ENCODE assay signal across 9 mouse cellular contexts in the genomic region with DNA sequence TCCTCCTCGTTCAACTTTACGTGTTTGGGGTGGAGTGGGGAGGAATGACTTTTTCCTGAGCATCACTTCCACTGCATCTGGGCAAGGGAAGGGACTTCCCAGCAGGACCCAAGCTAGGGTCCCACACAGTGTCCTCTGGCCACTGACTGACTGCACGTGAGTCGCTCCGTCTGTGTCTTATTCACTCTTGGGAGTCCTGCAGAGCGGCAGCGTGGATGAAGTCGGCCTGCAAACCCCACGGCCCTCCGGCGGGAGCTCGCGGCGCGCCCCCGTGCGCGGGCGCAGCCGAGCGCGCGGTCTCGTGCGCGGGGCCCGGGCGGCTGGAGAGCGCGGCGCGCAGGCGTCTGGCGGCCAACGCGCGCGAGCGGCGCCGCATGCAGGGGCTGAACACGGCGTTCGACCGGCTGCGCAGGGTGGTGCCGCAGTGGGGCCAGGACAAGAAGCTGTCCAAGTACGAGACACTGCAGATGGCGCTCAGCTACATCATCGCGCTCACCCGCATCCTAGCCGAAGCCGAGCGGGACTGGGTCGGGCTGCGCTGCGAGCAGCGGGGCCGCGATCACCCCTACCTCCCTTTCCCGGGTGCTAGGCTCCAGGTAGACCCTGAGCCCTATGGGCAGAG. TPM values are rescaled to one million over a fixed set of nuclear protein-coding genes. Genes with fewer than 3 reads are reported as not detected.
A peak's percentile ranks its signal among the peaks of the same experiment; 100 is the strongest.
DNase-seq lines count a peak whose midpoint lies in the region; ATAC-seq lines count a peak whose summit lies in the region.
"Had no signal": no experiment of that assay in that cellular context is flagged by ENCODE, and none has a peak within 500 bp of the region (broad histone marks: within the 10 kb centered on the region; RNA-seq: fewer than 3 reads in every experiment).

No protein-coding gene starts in this region.

- H3K9me3 ChIP-seq in erythroblast, embryonic 14.5 days (ENCODE audit: control insufficient read depth, low read length): no peaks in the 10 kb centered on the region; the same call in 1 of the 2 replicates
- H3K9me3 ChIP-seq in forebrain, embryonic 15.5 days: no peaks in the 10 kb centered on the region
- no peaks in the 10 kb centered on the region for H3K9me3 ChIP-seq in hindbrain, embryonic 13.5 days
- H3K9me3 ChIP-seq in midbrain, embryonic 13.5 days: no peaks in the 10 kb centered on the region
- H3K9me3 ChIP-seq in stomach, embryonic 15.5 days: no peaks in the 10 kb centered on the region

- H3K27ac ChIP-seq in forebrain, embryonic 15.5 days (replicated peaks): no peak overlapping the region
- H3K27ac ChIP-seq in hindbrain, embryonic 13.5 days: peak overlapping the region; percentile 71
- peak overlapping the region; percentile 62 for H3K27ac ChIP-seq in midbrain, embryonic 13.5 days
- no peak overlapping the region for H3K27ac ChIP-seq in stomach, embryonic 15.5 days

- no peaks in the 10 kb centered on the region for H3K36me3 ChIP-seq in erythroblast, embryonic 14.5 days (ENCODE audit: control insufficient read depth)
- H3K36me3 ChIP-seq in forebrain, embryonic 15.5 days: no peaks in the 10 kb centered on the region
- H3K36me3 ChIP-seq in hindbrain, embryonic 13.5 days: no peaks in the 10 kb centered on the region
- no peaks in the 10 kb centered on the region for H3K36me3 ChIP-seq in midbrain, embryonic 13.5 days
- no peaks in the 10 kb centered on the region for H3K36me3 ChIP-seq in stomach, embryonic 15.5 days

- H3K27me3 ChIP-seq in erythroblast, embryonic 14.5 days (ENCODE audit: control insufficient read depth): peaks cover 45% of the 10 kb centered on the region
- H3K27me3 ChIP-seq in forebrain, embryonic 15.5 days: no peaks in the 10 kb centered on the region
- peaks cover 34% of the 10 kb centered on the region for H3K27me3 ChIP-seq in hindbrain, embryonic 13.5 days
- H3K27me3 ChIP-seq in midbrain, embryonic 13.5 days: peaks cover 25% of the 10 kb centered on the region; the same call in 1 of the 2 replicates
- H3K27me3 ChIP-seq in stomach, embryonic 15.5 days (replicated peaks): peaks cover 19% of the 10 kb centered on the region; the same call in 1 of the 2 replicates

- H3K4me2 ChIP-seq in forebrain, embryonic 15.5 days (replicated peaks): peak overlapping the region; percentile 94
- peak overlapping the region; percentile 88 for H3K4me2 ChIP-seq in hindbrain, embryonic 13.5 days
- peak overlapping the region; percentile 74 for H3K4me2 ChIP-seq in midbrain, embryonic 13.5 days (replicated peaks)
- peak overlapping the region; percentile 92 for H3K4me2 ChIP-seq in stomach, embryonic 15.5 days

- under 1% methylated on average over 62 of the region's 62 CpGs for WGBS in forebrain, embryonic 15.5 days
- under 1% methylated on average over 62 of the region's 62 CpGs for WGBS in hindbrain, embryonic 13.5 days
- under 1% methylated on average over 62 of the region's 62 CpGs for WGBS in midbrain, embryonic 13.5 days
- WGBS in stomach, embryonic 15.5 days: under 1% methylated on average over 62 of the region's 62 CpGs

- peak overlapping the region; percentile 67 for H3K9ac ChIP-seq in forebrain, embryonic 15.5 days (replicated peaks)
- peak overlapping the region; percentile 82 for H3K9ac ChIP-seq in hindbrain, embryonic 13.5 days
- peak overlapping the region; percentile 73 for H3K9ac ChIP-seq in midbrain, embryonic 13.5 days (replicated peaks)
- H3K9ac ChIP-seq in stomach, embryonic 15.5 days: peak overlapping the region; percentile 37; the same call in 1 of the 2 replicates

- intact Hi-C loops in left cerebral cortex, postnatal 10 days (cut with DNase I): no loop called here

- peak; percentile 93 for DNase-seq in cerebellum, adult 11-12 months
- peak; percentile 33 to 80 for DNase-seq in left cerebral cortex, postnatal 10 days (ENCODE audit: extremely low spot score in 1 of 2, low spot score in 2 of 2)

- peak overlapping the region; percentile 13 for H3K4me3 ChIP-seq in erythroblast, embryonic 14.5 days (replicated peaks)
- peak overlapping the region; percentile 65 for H3K4me3 ChIP-seq in forebrain, embryonic 15.5 days
- H3K4me3 ChIP-seq in hindbrain, embryonic 13.5 days: peak overlapping the region; percentile 59
- peak overlapping the region; percentile 60 for H3K4me3 ChIP-seq in midbrain, embryonic 13.5 days (replicated peaks)
- peak overlapping the region; percentile 51 for H3K4me3 ChIP-seq in stomach, embryonic 15.5 days (replicated peaks)

- H3K4me1 ChIP-seq in erythroblast, embryonic 14.5 days (ENCODE audit: control insufficient read depth): no peaks in the 10 kb centered on the region
- H3K4me1 ChIP-seq in forebrain, embryonic 15.5 days: peaks cover 10% of the 10 kb centered on the region
- H3K4me1 ChIP-seq in hindbrain, embryonic 13.5 days (replicated peaks): peaks cover 14% of the 10 kb centered on the region
- H3K4me1 ChIP-seq in midbrain, embryonic 13.5 days (replicated peaks): peaks cover 13% of the 10 kb centered on the region
- peaks cover 5% of the 10 kb centered on the region; the same call in 1 of the 2 replicates for H3K4me1 ChIP-seq in stomach, embryonic 15.5 days

- no peak for ATAC-seq in erythroblast, adult 5-6 weeks (replicated peaks; ENCODE audit: low FRiP score, poor library complexity, severe bottlenecking)
- peak; percentile 93 for ATAC-seq in forebrain, embryonic 15.5 days (replicated peaks)
- peak; percentile 87 for ATAC-seq in hindbrain, embryonic 13.5 days (ENCODE audit: low FRiP score)
- peak; percentile 92 for ATAC-seq in midbrain, embryonic 13.5 days
- ATAC-seq in stomach, embryonic 15.5 days (ENCODE audit: insufficient read depth, low FRiP score, low read depth): peak; percentile 86; the same call in 1 of the 2 replicates

RNA-seq across cellular contexts. Expression of a gene that starts 0.6 kb away (rescaled TPM):
- polyA plus RNA-seq in erythroblast, embryonic 14.5 days (2012): not detected in 2 replicates
- not detected in 2 replicates for total RNA-seq in erythroblast, adult 5-6 weeks (2015; ENCODE audit: low replicate concordance)
- not detected in 2 replicates for total RNA-seq in erythroblast, adult 5-6 weeks (2017; ENCODE audit: low replicate concordance)
- polyA plus RNA-seq in forebrain, embryonic 15.5 days (2015; fragmentation: Nextera tagmentation; extraction: Ambion mirVana): 0.51 and 0.81 TPM in 2 replicates
- 1.6 and 2.1 TPM in 2 replicates for polyA plus RNA-seq in hindbrain, embryonic 13.5 days (2015; fragmentation: Nextera tagmentation; extraction: Ambion mirVana)
- 1 to 10 TPM; 1.6 to 1.9 TPM for total RNA-seq in left cerebral cortex, postnatal 10 days (2021)
- 1.1 and 1.3 TPM in 2 replicates for polyA plus RNA-seq in midbrain, embryonic 13.5 days (2015; fragmentation: Nextera tagmentation; extraction: Ambion mirVana)
- polyA plus RNA-seq in stomach, embryonic 15.5 days (2015; fragmentation: Nextera tagmentation; extraction: Ambion mirVana): 0.08 and 0.23 TPM in 2 replicates
- total RNA-seq: gastrocnemius, postnatal 4 days had no signal

RNA-seq across cellular contexts. Expression of a gene that starts 40.1 kb away (rescaled TPM):
- polyA plus RNA-seq in erythroblast, embryonic 14.5 days (2012): not detected in 2 replicates
- not detected in 2 replicates for total RNA-seq in erythroblast, adult 5-6 weeks (2015; ENCODE audit: low replicate concordance)
- not detected in 2 replicates for total RNA-seq in erythroblast, adult 5-6 weeks (2017; ENCODE audit: low replicate concordance)
- 0.87 and 1.6 TPM in 2 replicates for polyA plus RNA-seq in forebrain, embryonic 15.5 days (2015; fragmentation: Nextera tagmentation; extraction: Ambion mirVana)
- polyA plus RNA-seq in hindbrain, embryonic 13.5 days (2015; fragmentation: Nextera tagmentation; extraction: Ambion mirVana): 1.2 and 1.6 TPM in 2 replicates
- total RNA-seq in left cerebral cortex, postnatal 10 days (2021): under 1 TPM in 1 of 2 experiments, not detected in 1; 0.14 TPM
- 1.0 and 1.3 TPM in 2 replicates for polyA plus RNA-seq in midbrain, embryonic 13.5 days (2015; fragmentation: Nextera tagmentation; extraction: Ambion mirVana)
- 6.5 and 8.3 TPM in 2 replicates for polyA plus RNA-seq in stomach, embryonic 15.5 days (2015; fragmentation: Nextera tagmentation; extraction: Ambion mirVana)

Comparison
In these comparisons a context has a peak if more than half of its experiments do, and no peak if none do; other contexts are left out.
1. H3K4me3 ChIP-seq: peak in every context shown above with its lines; median percentile 65 in forebrain, embryonic 15.5 days; 60 in midbrain, embryonic 13.5 days; 59 in hindbrain, embryonic 13.5 days; 51 in stomach, embryonic 15.5 days; 13 in erythroblast, embryonic 14.5 days.
2. H3K27ac ChIP-seq: peak in hindbrain, embryonic 13.5 days (single experiment) and midbrain, embryonic 13.5 days (single experiment); none in forebrain, embryonic 15.5 days (single experiment) and stomach, embryonic 15.5 days (single experiment).
3. Peak in every context shown above with its lines, with median percentiles within 50 percentile points of each other: H3K4me2 ChIP-seq and H3K9ac ChIP-seq.